Mouse (Mus musculus) hindbrain, embryonic 11.5 days (tissue): Measurements from ENCODE around the gene Gm9780. TPM values are rescaled to one million over a fixed set of nuclear protein-coding genes. Genes with fewer than 3 reads are reported as not detected.
"Not testable (repeated sequence)": the region's sequence is repeated elsewhere in the genome, so short reads cannot be mapped to it uniquely, and the experiment has no call there.

ENCODE experiments used
- ATAC-seq: fragments of 200-750 bp; cut with Nextera tagmentation; 2 replicates; pipeline ENCODE4 v1.8.0; 2017; ENCODE audit warnings: mild to moderate bottlenecking, moderate TSS enrichment, moderate library complexity; ENCODE audit not compliant: low FRiP score
- DNase-seq: peaks from one replicate; pipeline ENCODE4 v3.0.0-alpha.2; 2015; ENCODE audit warnings: low spot score
- H3K27ac ChIP-seq: fragments of 300-500 bp; sonication (generic); 2 replicates; pipeline ENCODE4 v1.5.1; 2014; ENCODE audit warnings: mild to moderate bottlenecking, low read depth, low read length
- H3K27me3 ChIP-seq: fragments of 300-500 bp; sonication (generic); 2 replicates; pipeline ENCODE4 v1.6.1; 2014; ENCODE audit warnings: mild to moderate bottlenecking, low read length, moderate library complexity, mixed read lengths; ENCODE audit not compliant: control insufficient read depth, insufficient read depth
- H3K36me3 ChIP-seq: fragments of 300-500 bp; sonication (generic); 2 replicates; pipeline ENCODE4 v1.6.1; 2014; ENCODE audit warnings: mild to moderate bottlenecking, low read length, moderate library complexity, mixed read lengths; ENCODE audit not compliant: control insufficient read depth, insufficient read depth
- H3K4me1 ChIP-seq: fragments of 300-500 bp; sonication (generic); replicated peaks from 2 replicates; pipeline ENCODE4 v1.6.1; 2014; ENCODE audit warnings: low read length, mixed read lengths; ENCODE audit not compliant: control insufficient read depth, insufficient read depth
- H3K4me2 ChIP-seq: fragments of 300-500 bp; sonication (generic); replicated peaks from 2 replicates; pipeline ENCODE4 v1.6.1; 2014; ENCODE audit warnings: mild to moderate bottlenecking, low read depth, low read length
- H3K4me3 ChIP-seq: fragments of 300-500 bp; sonication (generic); 2 replicates; pipeline ENCODE4 v1.5.1; 2014; ENCODE audit warnings: low read depth, low read length
- H3K9ac ChIP-seq: fragments of 300-500 bp; sonication (generic); 2 replicates; pipeline ENCODE4 v1.6.1; 2014; ENCODE audit warnings: low read depth, low read length
- H3K9me3 ChIP-seq: fragments of 300-500 bp; sonication (generic); 2 replicates; pipeline ENCODE4 v1.6.1; 2016; ENCODE audit warnings: low read length; ENCODE audit not compliant: control insufficient read depth
- WGBS: fragments of 180-500 bp; shearing (Covaris S2); extraction: QIAGEN DNeasy Blood & Tissue Kit; methylation state at CpG from one replicate; pipeline ENCODE4 v1.1.7; 2014; 5-methylcytosine and 5-hydroxymethylcytosine counted together
- polyA plus RNA-seq: library from polyadenylated mRNA; unstranded; fragments of >200 nt; fragmentation: Nextera tagmentation; extraction: Ambion mirVana; gene quantifications from 2 replicates; pipeline ENCODE4 v1.2.1, GENCODE M21; 2014

Gene Gm9780
- polyA plus RNA-seq, 1 experiment from 2014 or later = 2.0 TPM

DNA sequence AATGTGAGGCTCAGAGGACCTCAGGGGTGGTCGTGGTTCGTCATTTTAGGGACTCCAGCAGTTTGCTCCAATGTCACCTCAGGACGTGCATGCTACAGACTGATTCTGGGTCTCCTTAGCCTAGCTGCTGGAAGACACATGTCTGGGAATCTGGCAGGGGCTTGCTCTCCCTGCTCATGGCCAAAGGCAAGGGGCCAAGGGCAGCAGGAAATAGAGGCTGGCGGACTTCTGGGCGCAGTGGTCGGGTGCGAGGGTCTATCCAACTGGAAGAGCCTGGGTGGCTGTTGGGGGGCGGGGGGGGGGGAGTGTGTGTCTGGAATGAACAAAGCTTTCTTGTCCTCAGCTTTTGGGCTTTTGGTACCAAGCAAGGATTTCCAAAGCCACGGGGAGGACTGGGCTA is 6.3 kb upstream of the Gm9780 start:
- ATAC-seq, H3K27ac ChIP-seq, H3K36me3 ChIP-seq, H3K4me1 ChIP-seq, H3K4me2 ChIP-seq, DNase-seq, H3K9me3 ChIP-seq, H3K9ac ChIP-seq, H3K4me3 ChIP-seq, H3K27me3 ChIP-seq: not testable (repeated sequence)
- WGBS = no CpG with 5 or more reads among the region's 9 CpGs

DNA sequence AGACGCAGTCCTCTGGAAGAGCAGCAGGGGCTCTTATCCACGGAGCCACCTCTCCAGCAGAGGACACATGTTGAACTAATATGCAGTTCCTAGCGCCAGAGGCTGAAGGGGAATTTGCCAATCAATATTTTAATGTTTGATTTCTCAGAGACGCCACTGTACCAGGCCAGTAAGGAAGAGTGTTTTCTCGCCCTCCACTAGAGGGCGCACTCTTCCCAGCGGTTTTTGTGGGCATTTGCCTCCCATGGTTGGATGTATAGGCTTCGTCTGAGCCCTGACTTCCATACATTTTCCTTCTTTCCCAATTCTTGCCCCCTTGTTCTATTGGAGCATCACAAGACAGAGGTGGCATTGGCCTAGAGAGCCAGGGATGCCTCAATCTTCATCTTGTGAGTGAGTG is 4.5 kb upstream of the Gm9780 start:
- H3K36me3 ChIP-seq, H3K4me1 ChIP-seq, H3K9me3 ChIP-seq, ATAC-seq, H3K27me3 ChIP-seq, H3K4me2 ChIP-seq, H3K27ac ChIP-seq, H3K4me3 ChIP-seq, H3K9ac ChIP-seq, DNase-seq: not testable (repeated sequence)
- WGBS = no CpG with 5 or more reads among the region's 8 CpGs

DNA sequence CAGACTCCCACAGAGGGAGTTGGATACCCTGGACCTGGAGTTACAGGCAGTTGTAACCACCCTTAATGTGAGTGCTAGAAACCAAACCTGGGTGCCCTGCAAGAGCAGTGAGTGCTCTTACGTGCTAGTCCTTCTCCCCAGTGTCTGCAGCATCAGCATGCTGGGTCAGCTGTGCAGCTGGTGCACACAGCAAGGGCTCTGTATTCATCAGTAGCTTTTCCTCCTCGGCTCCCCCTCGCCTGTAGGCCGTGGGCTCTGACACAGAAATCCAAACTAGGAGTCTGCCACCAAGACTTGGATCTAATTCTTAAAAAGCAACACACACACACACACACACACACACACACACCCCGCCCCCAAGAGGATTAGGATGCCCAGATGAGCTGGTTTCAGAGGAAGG is 2.5 kb upstream of the Gm9780 start:
- not testable (repeated sequence) for H3K27ac ChIP-seq, H3K4me3 ChIP-seq, H3K36me3 ChIP-seq, DNase-seq, H3K9me3 ChIP-seq, ATAC-seq, H3K9ac ChIP-seq, H3K27me3 ChIP-seq, H3K4me2 ChIP-seq, H3K4me1 ChIP-seq
- no CpG with 5 or more reads among the region's 5 CpGs for WGBS

- not testable (repeated sequence) for DNase-seq
- WGBS = no CpG with 5 or more reads among the region's 6 CpGs
Observed at GRCm38 (mm10) chr14:26035439-26035838, 7.1 kb downstream of the Gm9780 start.

DNA sequence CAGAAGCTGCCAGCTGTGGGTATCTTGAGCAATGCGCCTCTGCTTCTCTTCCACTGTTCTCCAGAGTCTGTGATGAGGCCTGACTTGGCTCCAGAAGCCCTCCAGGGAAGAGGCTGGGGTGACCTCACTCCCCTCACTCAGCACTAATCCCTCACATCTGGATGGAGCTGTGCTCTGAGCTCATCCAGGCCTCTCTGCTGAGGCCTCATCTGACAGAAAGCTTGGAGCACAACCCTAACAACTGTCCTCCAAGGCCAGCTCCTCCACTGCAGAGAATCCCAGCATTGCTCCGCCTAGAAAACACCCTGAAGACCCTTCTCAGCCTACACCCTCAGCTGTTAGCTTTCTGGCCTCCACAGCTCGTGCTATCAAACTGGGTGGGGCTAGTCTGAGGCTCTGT is 8.1 kb downstream of the Gm9780 start:
- not testable (repeated sequence) for DNase-seq, H3K9ac ChIP-seq, H3K4me1 ChIP-seq, ATAC-seq, H3K27ac ChIP-seq, H3K36me3 ChIP-seq, H3K4me3 ChIP-seq, H3K27me3 ChIP-seq, H3K4me2 ChIP-seq, H3K9me3 ChIP-seq
- WGBS = no CpG with 5 or more reads among the region's 3 CpGs

More at GRCm38 (mm10) chr14:26035439-26035838, 7.1 kb downstream of the Gm9780 start:
- H3K27ac ChIP-seq, H3K9ac ChIP-seq, H3K4me3 ChIP-seq, H3K9me3 ChIP-seq, ATAC-seq, H3K36me3 ChIP-seq, H3K4me1 ChIP-seq, H3K4me2 ChIP-seq, H3K27me3 ChIP-seq: not testable (repeated sequence)

DNA sequence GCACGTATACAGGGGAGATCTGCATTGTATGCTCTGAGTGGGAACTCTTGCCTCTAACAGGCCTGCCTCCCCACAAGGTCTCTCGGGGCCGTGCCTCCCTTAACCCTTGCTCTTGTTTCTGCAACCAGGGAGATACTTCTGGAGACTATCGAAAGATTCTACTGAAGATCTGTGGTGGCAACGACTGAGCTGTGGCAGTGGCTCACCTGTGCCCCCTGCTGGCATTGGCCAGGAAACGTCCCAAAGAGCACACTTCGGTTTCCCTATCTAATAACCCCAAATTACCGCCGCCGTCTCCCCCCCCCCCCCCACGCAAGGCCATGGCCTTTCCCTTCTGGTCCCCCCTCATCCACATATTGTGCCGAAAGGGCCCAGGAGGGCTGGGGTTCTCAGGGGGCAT is 16.9 kb downstream of the Gm9780 start:
- H3K27ac ChIP-seq, H3K9me3 ChIP-seq, H3K4me1 ChIP-seq, H3K36me3 ChIP-seq, H3K9ac ChIP-seq, DNase-seq, H3K4me3 ChIP-seq, H3K4me2 ChIP-seq, ATAC-seq, H3K27me3 ChIP-seq: not testable (repeated sequence)
- WGBS = no CpG with 5 or more reads among the region's 12 CpGs

DNA sequence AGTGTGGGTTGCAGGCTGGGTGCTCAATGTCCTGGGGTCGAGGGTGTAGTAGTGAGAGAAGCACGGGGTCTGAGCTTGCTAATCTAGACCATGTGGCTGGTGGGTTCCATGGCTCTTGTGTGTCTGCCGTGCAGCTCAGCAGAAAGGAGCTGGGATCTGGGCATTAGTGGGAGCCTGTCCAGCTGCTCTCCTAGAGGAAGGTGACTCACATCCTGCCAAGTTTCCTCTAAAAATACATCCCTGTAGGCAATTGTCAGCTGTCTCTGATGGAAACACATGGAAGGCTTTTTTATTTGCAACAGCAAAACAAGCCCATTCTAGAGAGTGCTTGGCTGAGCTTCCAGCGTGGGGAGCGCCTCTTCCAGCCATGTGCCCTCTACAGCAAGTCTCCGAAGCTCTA is 19.7 kb downstream of the Gm9780 start:
- WGBS = no CpG with 5 or more reads among the region's 6 CpGs
- not testable (repeated sequence) for H3K4me3 ChIP-seq, H3K4me1 ChIP-seq, H3K36me3 ChIP-seq, ATAC-seq, H3K27me3 ChIP-seq, H3K9ac ChIP-seq, H3K9me3 ChIP-seq, H3K4me2 ChIP-seq, DNase-seq, H3K27ac ChIP-seq

- H3K9ac ChIP-seq, H3K4me3 ChIP-seq, DNase-seq, H3K9me3 ChIP-seq, H3K36me3 ChIP-seq, H3K27me3 ChIP-seq, H3K4me1 ChIP-seq, H3K4me2 ChIP-seq, H3K27ac ChIP-seq, ATAC-seq: not testable (repeated sequence)
- WGBS = no CpG with 5 or more reads among the region's 9 CpGs
Observed at GRCm38 (mm10) chr14:26021555-26021954, 21.0 kb downstream of the Gm9780 start.

DNA sequence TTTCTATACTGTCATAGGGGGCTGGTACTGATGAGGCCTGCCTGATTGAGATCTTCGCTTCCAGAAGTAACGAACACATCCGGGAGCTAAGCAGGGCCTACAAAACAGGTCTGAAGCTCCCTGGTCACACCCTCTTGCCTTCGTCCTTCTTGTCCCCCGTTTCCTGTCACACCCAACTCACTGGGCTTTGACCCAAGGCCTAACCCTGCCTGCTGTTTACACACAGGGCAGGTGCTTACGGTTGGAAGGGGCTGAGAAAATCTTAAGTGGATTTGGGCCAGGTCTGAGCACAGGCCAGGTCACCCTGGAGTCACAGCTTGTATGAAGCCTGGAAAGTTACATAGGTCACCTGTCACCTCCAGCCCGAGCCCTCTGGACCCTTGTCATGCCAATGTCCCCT is 26.1 kb downstream of the Gm9780 start:
- not testable (repeated sequence) for H3K4me3 ChIP-seq, H3K9me3 ChIP-seq, H3K4me1 ChIP-seq, ATAC-seq, H3K36me3 ChIP-seq, H3K9ac ChIP-seq, DNase-seq, H3K4me2 ChIP-seq, H3K27ac ChIP-seq, H3K27me3 ChIP-seq
- WGBS = no CpG with 5 or more reads among the region's 7 CpGs
